Mouse (Mus musculus) bone marrow macrophage, adult 2 months (primary cell): Measurements from ENCODE around the gene Wdr45.

Experiments
- CTCF ChIP-seq: IDR thresholded peaks from 2 replicates; pipeline ENCODE4 v1.5.1; 2012; ENCODE audit warnings: low read depth, mild to moderate bottlenecking, low read length, moderate library complexity
- POLR2A ChIP-seq: IDR thresholded peaks from 2 replicates; pipeline ENCODE4 v1.6.1; 2012; ENCODE audit warnings: mild to moderate bottlenecking, low read depth, low read length, borderline replicate concordance

DNA sequence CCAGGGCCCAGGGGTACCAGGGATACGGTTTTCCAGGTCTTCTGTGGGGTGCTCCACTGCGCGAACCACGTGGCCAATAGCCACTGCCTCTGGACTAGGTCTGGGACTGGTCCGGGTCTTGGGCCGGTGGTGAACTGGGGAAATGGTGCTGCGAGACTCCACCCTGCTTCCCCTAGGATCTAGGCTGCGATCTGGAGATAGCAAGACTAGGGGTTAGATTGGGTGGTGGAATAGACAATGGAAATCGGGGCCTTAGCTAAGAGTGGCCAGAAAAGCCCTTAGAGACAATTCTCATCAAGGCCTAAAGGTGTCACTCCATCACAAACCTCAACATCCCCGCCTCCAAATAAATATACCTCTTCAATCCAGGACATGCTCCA, 39.1 kb upstream of the Wdr45 start:
- TF ChIP-seq CTCF (no peak), POLR2A (no peak)
